Mouse (Mus musculus): ENCODE data around the gene Lfng. TPM values are rescaled to one million over a fixed set of nuclear protein-coding genes. Genes with fewer than 3 reads are reported as not detected.
A peak's percentile ranks its signal among the peaks of the same experiment; 100 is the strongest.

Lfng gene
- polyA plus RNA-seq, 1 experiment from 2014 or later = 34.1 TPM

GRCm38 (mm10) chr5:140599939-140600338 is 7.2 kb upstream of the Lfng start:
- DNase-seq (ENCODE audit: low spot score) (no peak), ATAC-seq (ENCODE audit: low FRiP score) (no peak)
- Histone ChIP-seq H3K9ac (ENCODE audit: low read depth, low read length) (no peak overlapping the region), H3K27me3 (ENCODE audit: control insufficient read depth, insufficient read depth, low read length) (no peaks in the 10 kb centered on the region), H3K9me3 (ENCODE audit: control insufficient read depth, low read length) (no peaks in the 10 kb centered on the region), H3K36me3 (ENCODE audit: control insufficient read depth, insufficient read depth, low read length) (no peaks in the 10 kb centered on the region), H3K4me3 (ENCODE audit: low read depth, low read length) (no peak overlapping the region), H3K4me2 (replicated peaks; ENCODE audit: low read depth, low read length) (no peak overlapping the region), H3K4me1 (replicated peaks; ENCODE audit: control insufficient read depth, insufficient read depth, low read length) (peaks cover 7% of the 10 kb centered on the region; the same call in 1 of the 2 replicates), H3K27ac (ENCODE audit: low read depth, low read length) (no peak overlapping the region)
- WGBS = 60% methylated on average over 5 of the region's 5 CpGs

DNA sequence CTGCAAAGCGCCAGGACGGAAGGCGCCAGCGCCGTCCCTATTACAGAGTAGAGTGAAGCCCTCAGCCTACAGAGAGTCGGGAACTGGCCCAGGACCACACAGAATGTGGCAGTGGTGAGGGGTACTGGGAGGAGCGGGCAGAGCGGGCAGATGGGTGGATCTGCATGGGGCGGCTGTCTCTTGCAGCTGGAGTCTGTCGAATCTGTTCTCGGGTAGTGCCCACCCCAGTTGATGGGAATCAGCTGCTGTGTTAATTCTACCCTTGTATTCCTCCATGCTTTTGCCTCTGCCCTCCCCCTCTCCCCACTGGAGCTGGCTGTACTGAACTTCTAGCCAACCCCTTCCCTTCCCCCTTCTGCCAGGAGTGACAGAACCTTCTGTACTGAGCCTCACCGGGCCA is 5.4 kb upstream of the Lfng start:
- Histone ChIP-seq H3K36me3 (ENCODE audit: control insufficient read depth, insufficient read depth, low read length) (no peaks in the 10 kb centered on the region), H3K9me3 (ENCODE audit: control insufficient read depth, low read length) (no peaks in the 10 kb centered on the region), H3K4me1 (replicated peaks; ENCODE audit: control insufficient read depth, insufficient read depth, low read length) (peaks cover 18% of the 10 kb centered on the region), H3K4me2 (replicated peaks; ENCODE audit: low read depth, low read length) (no peak overlapping the region), H3K4me3 (ENCODE audit: low read depth, low read length) (no peak overlapping the region), H3K27ac (ENCODE audit: low read depth, low read length) (no peak overlapping the region), H3K9ac (ENCODE audit: low read depth, low read length) (no peak overlapping the region), H3K27me3 (ENCODE audit: control insufficient read depth, insufficient read depth, low read length) (peaks cover 3% of the 10 kb centered on the region; the same call in 1 of the 2 replicates)
- no peak for ATAC-seq (ENCODE audit: low FRiP score)
- 77% methylated on average over 12 of the region's 12 CpGs for whole genome bisulfite sequencing
- no peak for DNase-seq (ENCODE audit: low spot score)

DNA sequence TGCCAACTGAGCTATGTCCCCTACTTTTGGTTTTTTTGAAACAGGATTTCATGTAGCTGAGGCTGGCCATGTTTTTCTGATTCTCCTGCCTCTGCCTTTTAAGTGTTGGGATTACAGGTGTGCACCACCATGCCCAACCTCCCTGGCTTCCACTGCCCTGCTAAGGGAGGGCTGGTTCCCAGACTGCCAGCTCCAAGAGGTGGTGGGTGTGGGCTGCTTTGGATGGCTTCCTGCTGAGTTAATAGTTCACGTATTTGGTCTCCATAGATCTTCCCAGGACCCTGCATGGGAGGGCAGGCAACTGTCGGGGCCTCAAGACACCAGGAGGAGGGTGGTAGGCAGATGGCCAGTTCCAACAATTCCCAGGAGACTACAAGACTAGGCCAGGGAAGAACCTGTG is 4.6 kb upstream of the Lfng start:
- Histone ChIP-seq H3K27ac (ENCODE audit: low read depth, low read length) (no peak overlapping the region), H3K4me2 (replicated peaks; ENCODE audit: low read depth, low read length) (no peak overlapping the region), H3K36me3 (ENCODE audit: control insufficient read depth, insufficient read depth, low read length) (no peaks in the 10 kb centered on the region), H3K9ac (ENCODE audit: low read depth, low read length) (no peak overlapping the region), H3K27me3 (ENCODE audit: control insufficient read depth, insufficient read depth, low read length) (peaks cover 3% of the 10 kb centered on the region; the same call in 1 of the 2 replicates), H3K4me3 (ENCODE audit: low read depth, low read length) (no peak overlapping the region), H3K4me1 (replicated peaks; ENCODE audit: control insufficient read depth, insufficient read depth, low read length) (peaks cover 17% of the 10 kb centered on the region), H3K9me3 (ENCODE audit: control insufficient read depth, low read length) (no peaks in the 10 kb centered on the region)
- DNase-seq (ENCODE audit: low spot score) (no peak), ATAC-seq (ENCODE audit: low FRiP score) (no peak)
- WGBS = 54% methylated on average over 2 of the region's 2 CpGs

DNA sequence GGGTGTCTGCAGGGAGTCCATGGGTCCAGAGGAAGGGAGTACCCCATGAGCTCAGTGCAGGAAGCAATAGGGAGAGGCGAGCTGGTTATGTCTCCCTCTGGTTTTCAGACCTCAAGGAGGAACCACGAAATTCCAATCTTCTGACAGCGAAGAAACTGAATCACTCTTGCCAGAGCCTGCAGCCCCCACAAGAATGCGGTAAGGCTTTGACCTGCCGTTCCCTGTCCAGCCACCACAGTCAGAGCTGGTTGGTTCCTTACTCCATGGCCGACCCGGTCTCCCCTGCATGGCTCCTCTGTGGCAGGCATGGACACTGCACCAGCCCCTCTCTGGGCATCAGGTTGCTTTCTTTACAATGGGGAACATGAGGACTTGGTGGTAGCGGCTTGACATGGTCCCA is 2.7 kb upstream of the Lfng start:
- DNase-seq (ENCODE audit: low spot score) (no peak), ATAC-seq (ENCODE audit: low FRiP score) (no peak)
- H3K4me2 ChIP-seq (replicated peaks; ENCODE audit: low read depth, low read length) = no peak overlapping the region
- H3K27me3 ChIP-seq (ENCODE audit: control insufficient read depth, insufficient read depth, low read length) = peaks cover 3% of the 10 kb centered on the region; the same call in 1 of the 2 replicates
- H3K4me1 ChIP-seq (replicated peaks; ENCODE audit: control insufficient read depth, insufficient read depth, low read length) = peaks cover 20% of the 10 kb centered on the region
- WGBS = 75% methylated on average over 8 of the region's 8 CpGs
- no peaks in the 10 kb centered on the region for H3K36me3 ChIP-seq (ENCODE audit: control insufficient read depth, insufficient read depth, low read length)
- no peak overlapping the region for H3K4me3 ChIP-seq (ENCODE audit: low read depth, low read length)
- no peaks in the 10 kb centered on the region for H3K9me3 ChIP-seq (ENCODE audit: control insufficient read depth, low read length)
- H3K9ac ChIP-seq (ENCODE audit: low read depth, low read length) = no peak overlapping the region
- no peak overlapping the region for H3K27ac ChIP-seq (ENCODE audit: low read depth, low read length)

DNA sequence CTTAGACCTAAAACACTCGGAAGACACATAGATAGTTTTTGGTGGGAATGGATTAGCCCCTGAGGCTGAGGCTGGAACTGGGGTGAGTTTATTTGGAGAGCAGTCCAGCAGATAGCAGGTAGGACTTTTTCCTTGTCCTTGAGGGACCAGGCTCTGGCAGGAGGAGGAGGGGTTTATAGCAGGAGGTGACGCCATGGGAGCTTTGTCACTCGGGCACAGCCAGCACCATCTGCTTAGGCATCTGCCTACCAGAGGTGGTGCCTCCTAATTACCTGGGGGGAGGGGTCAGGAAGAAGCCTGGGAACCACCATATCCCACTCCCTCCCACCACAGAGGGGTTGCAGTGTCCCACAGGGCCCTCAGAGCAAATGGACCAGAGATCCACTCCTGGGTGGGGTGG is 1.9 kb upstream of the Lfng start:
- peak; percentile 58 for DNase-seq (ENCODE audit: low spot score)
- H3K27ac ChIP-seq (ENCODE audit: low read depth, low read length) = no peak overlapping the region
- H3K9ac ChIP-seq (ENCODE audit: low read depth, low read length) = no peak overlapping the region
- no peak overlapping the region for H3K4me2 ChIP-seq (replicated peaks; ENCODE audit: low read depth, low read length)
- peaks cover 21% of the 10 kb centered on the region for H3K4me1 ChIP-seq (replicated peaks; ENCODE audit: control insufficient read depth, insufficient read depth, low read length)
- 20% methylated on average over 3 of the region's 3 CpGs for WGBS
- no peaks in the 10 kb centered on the region for H3K36me3 ChIP-seq (ENCODE audit: control insufficient read depth, insufficient read depth, low read length)
- no peak overlapping the region for H3K4me3 ChIP-seq (ENCODE audit: low read depth, low read length)
- H3K27me3 ChIP-seq (ENCODE audit: control insufficient read depth, insufficient read depth, low read length) = peaks cover 3% of the 10 kb centered on the region; the same call in 1 of the 2 replicates
- ATAC-seq (ENCODE audit: low FRiP score) = no peak
- H3K9me3 ChIP-seq (ENCODE audit: control insufficient read depth, low read length) = no peaks in the 10 kb centered on the region

DNA sequence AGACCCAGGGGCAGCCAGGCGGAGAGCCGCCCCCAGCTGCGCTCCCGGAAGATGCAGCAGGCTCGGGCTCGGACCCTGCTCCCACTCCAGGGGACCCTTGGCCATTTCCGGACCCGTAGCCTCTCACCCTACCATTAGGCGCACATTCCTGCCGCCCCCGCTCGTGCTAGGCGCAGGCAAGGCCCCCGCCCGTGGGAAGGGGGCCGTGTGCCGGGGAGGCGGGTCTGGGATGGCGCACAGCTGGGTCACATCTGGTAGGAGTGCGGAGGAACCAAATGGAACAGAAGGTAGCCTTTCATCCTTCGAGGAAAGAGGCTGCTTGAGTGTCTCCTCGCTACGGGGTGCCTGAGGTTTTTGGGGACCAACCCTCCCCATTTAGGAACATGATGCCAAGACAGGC is 734 bp upstream of the Lfng start:
- Histone ChIP-seq H3K4me1 (replicated peaks; ENCODE audit: control insufficient read depth, insufficient read depth, low read length) (peaks cover 29% of the 10 kb centered on the region), H3K9me3 (ENCODE audit: control insufficient read depth, low read length) (no peaks in the 10 kb centered on the region), H3K4me3 (ENCODE audit: low read depth, low read length) (peak overlapping the region; percentile 56), H3K9ac (ENCODE audit: low read depth, low read length) (peak overlapping the region; percentile 47), H3K36me3 (ENCODE audit: control insufficient read depth, insufficient read depth, low read length) (no peaks in the 10 kb centered on the region), H3K4me2 (replicated peaks; ENCODE audit: low read depth, low read length) (peak overlapping the region; percentile 83), H3K27me3 (ENCODE audit: control insufficient read depth, insufficient read depth, low read length) (peaks cover 3% of the 10 kb centered on the region; the same call in 1 of the 2 replicates), H3K27ac (ENCODE audit: low read depth, low read length) (0 out of 2 replicates have a peak overlapping the region, but pooled peaks have one; percentile 42)
- WGBS = 1% methylated on average over 23 of the region's 23 CpGs
- ATAC-seq (ENCODE audit: low FRiP score) (no peak), DNase-seq (ENCODE audit: low spot score) (peak; percentile 58)

GRCm38 (mm10) chr5:140607836-140608633 is 915 bp downstream of the Lfng start:
- ATAC-seq (ENCODE audit: low FRiP score) = no peak
- Histone ChIP-seq H3K27ac (ENCODE audit: low read depth, low read length) (peak overlapping the region; percentile 98), H3K4me2 (replicated peaks; ENCODE audit: low read depth, low read length) (peak overlapping the region; percentile 83), H3K27me3 (ENCODE audit: control insufficient read depth, insufficient read depth, low read length) (peaks cover 3% of the 10 kb centered on the region; the same call in 1 of the 2 replicates), H3K9ac (ENCODE audit: low read depth, low read length) (peak overlapping the region; percentile 80), H3K4me3 (ENCODE audit: low read depth, low read length) (peak overlapping the region; percentile 56), H3K4me1 (replicated peaks; ENCODE audit: control insufficient read depth, insufficient read depth, low read length) (peaks cover 34% of the 10 kb centered on the region), H3K9me3 (ENCODE audit: control insufficient read depth, low read length) (no peaks in the 10 kb centered on the region), H3K36me3 (ENCODE audit: control insufficient read depth, insufficient read depth, low read length) (peaks cover 4% of the 10 kb centered on the region)
- DNase-seq (ENCODE audit: low spot score) = peak; percentile 58
- under 1% methylated on average over 16 of the region's 17 CpGs for WGBS

GRCm38 (mm10) chr5:140608634-140609015 is 1.5 kb downstream of the Lfng start:
- Histone ChIP-seq H3K27ac (ENCODE audit: low read depth, low read length) (peak overlapping the region; percentile 98), H3K27me3 (ENCODE audit: control insufficient read depth, insufficient read depth, low read length) (peaks cover 3% of the 10 kb centered on the region; the same call in 1 of the 2 replicates), H3K9ac (ENCODE audit: low read depth, low read length) (peak overlapping the region; percentile 80), H3K4me2 (replicated peaks; ENCODE audit: low read depth, low read length) (peak overlapping the region; percentile 83), H3K4me3 (ENCODE audit: low read depth, low read length) (peak overlapping the region; percentile 56), H3K9me3 (ENCODE audit: control insufficient read depth, low read length) (no peaks in the 10 kb centered on the region), H3K4me1 (replicated peaks; ENCODE audit: control insufficient read depth, insufficient read depth, low read length) (peaks cover 34% of the 10 kb centered on the region), H3K36me3 (ENCODE audit: control insufficient read depth, insufficient read depth, low read length) (peaks cover 7% of the 10 kb centered on the region)
- WGBS = under 1% methylated on average over 16 of the region's 16 CpGs
- ATAC-seq (ENCODE audit: low FRiP score) (peak; percentile 23), DNase-seq (ENCODE audit: low spot score) (peak; percentile 78)
